Mouse (Mus musculus): ENCODE results near the gene Adcy9.

DNA sequence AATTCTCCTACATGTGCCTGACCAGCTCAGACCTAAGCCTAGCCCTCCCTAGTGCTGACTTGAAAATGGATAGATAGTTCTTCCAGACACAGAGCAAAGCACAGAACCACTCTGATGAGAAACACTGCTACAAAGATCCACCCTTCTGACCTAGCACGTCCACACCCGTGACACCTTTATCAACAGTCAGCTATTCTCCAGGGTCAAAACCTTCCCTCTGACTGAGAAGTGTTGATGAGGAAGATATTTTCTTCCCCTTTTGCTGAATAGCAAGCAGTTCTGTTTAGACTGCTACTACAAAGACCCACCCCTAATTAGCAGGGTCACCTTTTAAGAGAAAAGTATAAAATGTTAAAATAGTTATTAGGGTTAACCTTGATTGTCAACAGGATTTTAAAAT lies 49.3 kb downstream of the Adcy9 start:
- no peak for TF ChIP-seq CTCF (IDR thresholded peaks at IDR 0.05; ENCODE audit: borderline replicate concordance, insufficient read depth, low read length)
- TF ChIP-seq POLR2A (IDR thresholded peaks at IDR 0.05; ENCODE audit: low read depth, low read length), result no peak

Data from embryonic fibroblast, embryonic 13.5 days (primary cell).